Mouse (Mus musculus): ENCODE results near the gene Vax1.

Gene Vax1

GRCm38 (mm10) chr19:59169143-59169935 lies 517 bp downstream of the Vax1 start:
- no peak for DNase-seq (ENCODE audit: low spot score in 2 of 2)

- DNase-seq (ENCODE audit: low spot score in 2 of 2): no peak
These were observed 1.4 kb downstream of the Vax1 start for GRCm38 (mm10) chr19:59168386-59168905.

DNA sequence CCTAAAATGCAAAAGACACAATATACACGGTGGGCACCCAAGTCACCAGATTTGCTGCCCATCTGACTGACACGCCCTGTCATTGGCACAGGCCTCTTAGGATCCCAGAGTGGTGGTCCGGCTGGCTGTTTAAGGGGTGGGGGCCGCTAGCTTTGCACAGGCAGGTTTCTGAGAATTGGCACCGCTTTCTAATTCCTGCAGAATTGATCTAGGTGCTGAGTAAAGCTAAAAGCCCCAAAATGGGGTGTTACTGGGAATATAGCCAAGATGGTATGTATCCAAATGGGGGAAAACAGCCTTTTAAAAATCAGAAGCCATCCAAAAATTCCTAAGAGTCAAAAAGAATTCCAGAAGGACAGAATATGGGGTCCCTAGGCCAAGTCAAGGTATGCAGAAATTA lies 2.0 kb downstream of the Vax1 start:
- DNase-seq (ENCODE audit: low spot score in 2 of 2): no peak

- DNase-seq (ENCODE audit: low spot score in 2 of 2): no peak
These were observed 3.0 kb downstream of the Vax1 start for GRCm38 (mm10) chr19:59166879-59167278.

DNA sequence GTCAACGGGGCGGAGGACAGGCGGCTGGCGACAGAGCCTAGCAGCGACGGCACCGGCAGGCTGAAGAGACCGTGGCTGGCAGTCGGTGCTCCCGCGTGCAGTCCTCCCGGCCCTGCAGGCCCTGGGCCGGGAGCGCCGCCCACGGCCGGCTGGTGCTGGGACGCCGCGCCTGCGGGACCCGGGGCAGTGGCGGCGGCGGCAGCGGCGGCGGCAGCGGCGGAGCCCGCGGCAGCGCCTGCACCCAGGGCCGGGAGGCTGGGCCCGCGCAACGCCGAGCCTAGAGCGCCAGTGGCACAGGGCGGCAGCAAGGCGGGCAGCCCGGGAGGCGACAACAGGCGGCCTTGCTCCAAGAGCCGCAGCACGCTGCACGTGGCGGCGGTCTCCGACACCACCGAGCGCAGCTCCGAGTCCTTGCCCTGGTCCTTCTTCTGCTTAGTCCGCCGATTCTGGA lies 3.5 kb downstream of the Vax1 start:
- DNase-seq (ENCODE audit: low spot score in 2 of 2): no peak

- no peak for DNase-seq (ENCODE audit: low spot score in 2 of 2)
These were observed 4.3 kb downstream of the Vax1 start for GRCm38 (mm10) chr19:59165577-59165976.

- DNase-seq (ENCODE audit: low spot score in 2 of 2): no peak
These were observed 4.8 kb downstream of the Vax1 start for GRCm38 (mm10) chr19:59164896-59165560.

GRCm38 (mm10) chr19:59164111-59164510 lies 5.7 kb downstream of the Vax1 start:
- no peak for DNase-seq (ENCODE audit: low spot score in 2 of 2)

DNA sequence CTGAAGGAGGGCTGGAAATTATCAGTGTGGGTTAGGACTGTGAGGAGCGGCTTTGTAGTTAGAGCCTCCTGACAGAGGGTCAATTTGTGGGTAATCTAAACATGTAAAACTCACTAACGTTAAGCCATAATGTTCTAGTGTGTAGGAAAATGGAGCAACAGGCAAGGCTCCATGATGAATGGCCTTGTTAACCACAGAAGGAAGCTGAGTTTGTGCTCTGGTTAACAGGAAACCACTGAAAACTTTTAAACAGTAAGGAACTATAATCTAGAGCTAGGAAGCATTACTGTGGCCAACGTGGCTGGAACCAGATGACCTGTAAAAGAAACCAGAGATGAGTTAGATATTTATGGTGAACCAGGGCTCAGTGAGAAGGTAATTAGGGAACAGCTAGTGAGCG lies 13.2 kb downstream of the Vax1 start:
- no peak for DNase-seq (ENCODE audit: low spot score in 2 of 2)

- DNase-seq (ENCODE audit: low spot score in 2 of 2): no peak
These were observed 15.7 kb downstream of the Vax1 start for GRCm38 (mm10) chr19:59154171-59154570.

DNA sequence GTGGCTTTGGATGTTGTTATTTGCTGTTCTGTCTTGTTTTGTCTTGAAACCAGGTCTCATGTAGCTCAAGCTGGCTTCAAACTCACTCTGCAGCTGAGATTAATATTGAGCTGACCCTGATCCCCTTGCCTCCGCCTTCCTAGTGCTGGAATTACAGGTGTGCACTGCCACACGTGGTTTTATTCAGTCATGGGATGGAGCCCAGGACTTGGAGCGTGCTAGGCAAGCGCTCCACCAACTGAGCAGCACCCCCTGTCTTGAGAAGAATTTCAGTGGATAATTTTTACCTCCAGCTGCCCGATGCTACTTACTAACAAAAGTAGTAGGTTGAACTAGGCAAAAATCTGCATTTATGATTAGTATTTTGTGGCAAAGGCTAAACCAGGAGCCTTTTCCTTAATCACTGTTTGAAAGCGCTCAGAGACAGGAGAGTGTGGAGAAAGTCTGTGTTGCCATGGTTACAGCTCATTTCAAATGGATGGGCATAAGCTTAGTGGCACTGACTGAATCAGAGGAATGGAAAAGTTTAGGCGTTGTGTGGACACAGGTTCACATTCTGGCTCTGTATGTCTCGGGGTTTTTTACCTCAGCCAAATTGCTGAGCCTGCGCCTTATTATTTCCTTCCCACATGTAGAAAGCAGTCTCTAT lies 24.2 kb downstream of the Vax1 start:
- no peak for DNase-seq (ENCODE audit: low spot score in 2 of 2)

GRCm38 (mm10) chr19:59145064-59145463 lies 24.8 kb downstream of the Vax1 start:
- no peak for DNase-seq (ENCODE audit: low spot score in 2 of 2)

- no peak for DNase-seq (ENCODE audit: low spot score in 2 of 2)
These were observed 27.6 kb downstream of the Vax1 start for GRCm38 (mm10) chr19:59142206-59142605.

GRCm38 (mm10) chr19:59135387-59135786 lies 34.5 kb downstream of the Vax1 start:
- no peak for DNase-seq (ENCODE audit: low spot score in 2 of 2)

DNA sequence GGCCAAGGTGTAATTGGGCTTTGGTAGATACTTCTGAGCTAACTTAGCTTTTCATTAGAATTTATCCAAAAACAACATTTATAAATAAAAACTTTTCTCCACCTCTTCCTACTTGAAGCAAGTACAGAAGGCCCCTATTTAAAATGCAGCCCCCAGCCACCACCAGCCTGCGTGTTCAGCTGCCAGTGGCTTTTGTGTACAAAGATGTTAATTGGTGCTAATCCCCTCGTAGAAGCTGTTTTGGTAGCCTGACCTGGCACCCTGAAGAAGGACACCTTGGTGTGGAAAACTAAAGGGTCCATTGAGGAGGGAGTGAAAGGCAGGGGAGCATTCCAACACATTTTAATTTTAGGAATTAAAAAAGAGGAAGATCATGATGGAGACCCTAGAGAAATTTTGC lies 34.9 kb downstream of the Vax1 start:
- no peak for DNase-seq (ENCODE audit: low spot score in 2 of 2)

DNA sequence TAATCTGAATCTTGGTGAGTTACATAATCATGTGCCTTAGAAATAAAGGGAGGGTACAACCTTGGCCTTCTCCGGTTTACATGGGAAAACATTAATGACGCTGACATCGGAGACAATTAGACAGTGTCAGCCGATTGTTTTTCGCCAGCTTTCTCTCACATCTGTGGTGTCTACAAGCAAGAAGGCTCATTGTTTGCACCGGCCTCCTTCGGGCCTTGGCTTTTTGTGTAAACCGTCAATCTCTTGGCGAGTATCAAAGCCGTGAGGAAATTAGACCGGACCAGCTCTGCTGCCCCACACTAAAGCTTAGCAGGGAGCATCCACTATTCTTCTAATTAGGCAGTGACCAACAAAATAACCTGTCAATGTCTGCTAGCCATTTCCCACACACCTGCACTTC lies 36.7 kb downstream of the Vax1 start:
- no peak for DNase-seq (ENCODE audit: low spot score in 2 of 2)

GRCm38 (mm10) chr19:59129671-59130070 lies 40.2 kb downstream of the Vax1 start:
- DNase-seq (ENCODE audit: low spot score in 2 of 2): no peak

GRCm38 (mm10) chr19:59128531-59129204 lies 41.2 kb downstream of the Vax1 start:
- DNase-seq (ENCODE audit: low spot score in 2 of 2): no peak

GRCm38 (mm10) chr19:59127424-59127823 lies 42.4 kb downstream of the Vax1 start:
- no peak for DNase-seq (ENCODE audit: low spot score in 2 of 2)

All from frontal cortex, postnatal 10 days (tissue).